Mouse (Mus musculus) ES-E14 (cell line): Measurements from ENCODE around the gene Klf6.

Experiments used
- HCFC1 ChIP-seq: IDR thresholded peaks from 2 replicates; pipeline ENCODE4 v1.6.1; 2012; ENCODE audit warnings: low read length, inconsistent platforms, borderline replicate concordance; ENCODE audit not compliant: insufficient read depth
- MAFK ChIP-seq: IDR thresholded peaks from 2 replicates; pipeline ENCODE4 v1.6.1; 2014; ENCODE audit warnings: mild to moderate bottlenecking, low read depth, low read length, inconsistent platforms; ENCODE audit not compliant: insufficient read depth
- ZC3H11A ChIP-seq: IDR thresholded peaks from 2 replicates; pipeline ENCODE4 v1.6.1; 2012; ENCODE audit warnings: low read depth, mild to moderate bottlenecking, inconsistent platforms, low read length, borderline replicate concordance
- ZNF384 ChIP-seq: IDR thresholded peaks from 2 replicates; pipeline ENCODE4 v1.6.1; 2012; ENCODE audit warnings: low read depth, low read length, inconsistent platforms

DNA sequence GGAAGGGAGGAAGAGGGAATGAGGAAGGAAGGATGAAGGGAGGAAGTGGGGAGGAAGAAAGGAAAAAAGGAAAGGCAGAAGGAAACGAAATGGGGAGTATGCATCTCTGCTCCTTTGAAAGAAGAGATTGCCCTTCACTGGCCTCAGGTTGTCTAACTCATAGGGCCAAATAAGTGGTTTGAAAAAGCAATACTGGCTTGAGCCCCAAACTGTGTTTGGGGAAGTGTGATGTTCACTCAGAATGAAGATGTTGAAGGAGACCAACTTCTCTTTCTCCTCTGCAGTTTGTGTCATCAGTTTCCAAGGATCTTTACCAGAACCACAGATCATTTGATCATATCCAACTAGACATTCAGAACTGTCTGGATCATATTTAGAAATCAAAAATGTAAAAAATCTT lies 27.4 kb downstream of the Klf6 start:
- TF ChIP-seq MAFK, result no peak
- TF ChIP-seq ZNF384, result no peak
- no peak for TF ChIP-seq ZC3H11A
- no peak for TF ChIP-seq HCFC1
